Mouse (Mus musculus) heart, postnatal 25 days (tissue): ENCODE data around the gene Ch25h. TPM values are rescaled to one million over a fixed set of nuclear protein-coding genes. Genes with fewer than 3 reads are reported as not detected.

Source experiments
- DNase-seq: peaks from one replicate; pipeline ENCODE4 v3.0.0; 2022; ENCODE audit warnings: low spot score
- intact Hi-C: fragments of 180-260 bp; cut with DNase I; formaldehyde crosslinking; loops from one replicate; pipeline ENCODE4 v1.15.1; 2025
- total RNA-seq, 2 experiments: library from RNA; stranded (reverse); gene quantifications; 2 replicates each; pipeline ENCODE4 v1.2.3; 2021

Gene Ch25h
- total RNA-seq, 2 experiments from 2014 or later = 0.18 to 0.31 TPM

- intact Hi-C loops = no loop called here
- DNase-seq = no peak
These were observed 555 bp downstream of the Ch25h start for GRCm38 (mm10) chr19:34474228-34474990.

- no peak for DNase-seq
- intact Hi-C loops = no loop called here
These were observed 3.3 kb downstream of the Ch25h start for GRCm38 (mm10) chr19:34471703-34472102.

GRCm38 (mm10) chr19:34468794-34469193 is 6.2 kb downstream of the Ch25h start:
- intact Hi-C loops = no loop called here
- no peak for DNase-seq

- intact Hi-C loops = no loop called here
- no peak for DNase-seq
These were observed 6.7 kb downstream of the Ch25h start for GRCm38 (mm10) chr19:34468216-34468615.

GRCm38 (mm10) chr19:34464453-34464852 is 10.5 kb downstream of the Ch25h start:
- DNase-seq = no peak
- intact Hi-C loops = no loop called here

- intact Hi-C loops = no loop called here
These were observed 13.4 kb downstream of the Ch25h start for GRCm38 (mm10) chr19:34461451-34462019.

GRCm38 (mm10) chr19:34450784-34451370 is 24.1 kb downstream of the Ch25h start:
- DNase-seq = no peak
- intact Hi-C loops = no loop called here

More at GRCm38 (mm10) chr19:34461451-34462019, 13.4 kb downstream of the Ch25h start:
- DNase-seq = no peak

GRCm38 (mm10) chr19:34448851-34449250 is 26.1 kb downstream of the Ch25h start:
- intact Hi-C loops = no loop called here
- no peak for DNase-seq

- no peak for DNase-seq
- intact Hi-C loops = no loop called here
These were observed 29.5 kb downstream of the Ch25h start for GRCm38 (mm10) chr19:34445410-34446012.

- intact Hi-C loops = loop anchor here (5.0 kb wide), 1 partner anchor 47 kb away; no protein-coding TSS in a partner anchor
- DNase-seq = no peak
These were observed 30.2 kb downstream of the Ch25h start for GRCm38 (mm10) chr19:34444785-34445184.

GRCm38 (mm10) chr19:34441979-34442378 is 33.0 kb downstream of the Ch25h start:
- intact Hi-C loops = loop anchor here (5.0 kb wide), 1 partner anchor 45 kb away; no protein-coding TSS in a partner anchor
- DNase-seq = peak; percentile 13

GRCm38 (mm10) chr19:34435197-34435611 is 39.8 kb downstream of the Ch25h start:
- DNase-seq = no peak
- intact Hi-C loops = no loop called here

- no peak for DNase-seq
- intact Hi-C loops = no loop called here
These were observed 43.6 kb downstream of the Ch25h start for GRCm38 (mm10) chr19:34431314-34431713.

GRCm38 (mm10) chr19:34423783-34424335 is 51.1 kb downstream of the Ch25h start:
- intact Hi-C loops = no loop called here
- no peak for DNase-seq

Other genes starting within 250 kb of the Ch25h start
- gene Acta2, start 219.6 kb downstream of the Ch25h start, total RNA-seq = 100 to 1,000 TPM; 250 to 346 TPM
- 10 to 100 TPM in 1 of 2 experiments, 1 to 10 TPM in 1; 9.5 to 11.1 TPM for gene Fas, start 184.5 kb downstream of the Ch25h start, total RNA-seq
- 10 to 100 TPM; 21.0 to 25.6 TPM for gene Lipa, start 52.3 kb upstream of the Ch25h start, total RNA-seq
- gene Ifit2, start 75.5 kb upstream of the Ch25h start, total RNA-seq = 1 to 10 TPM; 3.5 to 3.6 TPM
- 1 to 10 TPM; 3.8 to 4.0 TPM for gene Ifit3, start 108.4 kb upstream of the Ch25h start, total RNA-seq
- gene Ifit1bl1, start 126.8 kb upstream of the Ch25h start, total RNA-seq = 1 to 10 TPM in 1 of 2 experiments, under 1 TPM in 1; 0.84 to 1.2 TPM
- 1 to 10 TPM; 1.1 TPM for gene Ifit3b, start 132.8 kb upstream of the Ch25h start, total RNA-seq
- 1 to 10 TPM; 1.2 to 1.5 TPM for gene Ifit1bl2, start 165.6 kb upstream of the Ch25h start, total RNA-seq
- 1 to 10 TPM; 1.4 TPM for gene Ifit1, start 165.7 kb upstream of the Ch25h start, total RNA-seq